Mouse (Mus musculus) midbrain, embryonic 13.5 days (tissue): ENCODE data around the gene Lpar5. TPM values are rescaled to one million over a fixed set of nuclear protein-coding genes. Genes with fewer than 3 reads are reported as not detected.

ENCODE experiments used
- ATAC-seq: fragments of 200-750 bp; cut with Nextera tagmentation; 2 replicates; pipeline ENCODE4 v1.8.0; 2017; ENCODE audit warnings: mild to moderate bottlenecking, moderate TSS enrichment, moderate library complexity
- H3K27ac ChIP-seq: fragments of 300-500 bp; sonication (generic); 2 replicates; pipeline ENCODE4 v1.5.1; 2015; ENCODE audit warnings: inconsistent platforms, mild to moderate bottlenecking, moderate library complexity
- H3K27me3 ChIP-seq: fragments of 300-500 bp; sonication (generic); 2 replicates; pipeline ENCODE4 v1.6.1; 2015; ENCODE audit warnings: mild to moderate bottlenecking, inconsistent platforms
- H3K36me3 ChIP-seq: fragments of 300-500 bp; sonication (generic); 2 replicates; pipeline ENCODE4 v1.6.1; 2015; ENCODE audit warnings: mild to moderate bottlenecking, inconsistent platforms
- H3K4me1 ChIP-seq: fragments of 300-500 bp; sonication (generic); replicated peaks from 2 replicates; pipeline ENCODE4 v1.6.1; 2015; ENCODE audit warnings: inconsistent platforms
- H3K4me2 ChIP-seq: fragments of 300-500 bp; sonication (generic); replicated peaks from 2 replicates; pipeline ENCODE4 v1.6.1; 2015; ENCODE audit warnings: moderate library complexity, mild to moderate bottlenecking, inconsistent platforms
- H3K4me3 ChIP-seq: fragments of 300-500 bp; sonication (generic); replicated peaks from 2 replicates; pipeline ENCODE4 v1.5.1; 2015; ENCODE audit warnings: mild to moderate bottlenecking, inconsistent platforms
- H3K9ac ChIP-seq: fragments of 300-500 bp; sonication (generic); replicated peaks from 2 replicates; pipeline ENCODE4 v1.6.1; 2015; ENCODE audit warnings: mild to moderate bottlenecking, inconsistent platforms
- H3K9me3 ChIP-seq: fragments of 300-500 bp; sonication (generic); 2 replicates; pipeline ENCODE4 v1.6.1; 2016; ENCODE audit warnings: mild to moderate bottlenecking, inconsistent platforms
- WGBS: fragments of 180-500 bp; shearing (Covaris S2); methylation state at CpG from one replicate; pipeline ENCODE4 v1.1.7; 2015; 5-methylcytosine and 5-hydroxymethylcytosine counted together
- polyA plus RNA-seq: library from polyadenylated mRNA; unstranded; fragments of >200 nt; fragmentation: Nextera tagmentation; extraction: Ambion mirVana; gene quantifications from 2 replicates; pipeline ENCODE4 v1.2.1, GENCODE M21; 2015

Gene Lpar5
- polyA plus RNA-seq, 1 experiment from 2014 or later: 0.34 TPM

- Histone ChIP-seq H3K4me2 (peak overlapping the region; percentile 48), H3K9me3 (no peaks in the 10 kb centered on the region), H3K9ac (peak overlapping the region; percentile 44; the same call in 1 of the 2 replicates), H3K36me3 (no peaks in the 10 kb centered on the region), H3K27me3 (no peaks in the 10 kb centered on the region), H3K27ac (peak overlapping the region; percentile 97), H3K4me1 (peaks cover 36% of the 10 kb centered on the region), H3K4me3 (no peak overlapping the region)
- peak; percentile 90 for ATAC-seq
- under 1% methylated on average over 19 of the region's 20 CpGs for WGBS
These were observed 21.0 kb downstream of the Lpar5 start for GRCm38 (mm10) chr6:125088561-125089321.

DNA sequence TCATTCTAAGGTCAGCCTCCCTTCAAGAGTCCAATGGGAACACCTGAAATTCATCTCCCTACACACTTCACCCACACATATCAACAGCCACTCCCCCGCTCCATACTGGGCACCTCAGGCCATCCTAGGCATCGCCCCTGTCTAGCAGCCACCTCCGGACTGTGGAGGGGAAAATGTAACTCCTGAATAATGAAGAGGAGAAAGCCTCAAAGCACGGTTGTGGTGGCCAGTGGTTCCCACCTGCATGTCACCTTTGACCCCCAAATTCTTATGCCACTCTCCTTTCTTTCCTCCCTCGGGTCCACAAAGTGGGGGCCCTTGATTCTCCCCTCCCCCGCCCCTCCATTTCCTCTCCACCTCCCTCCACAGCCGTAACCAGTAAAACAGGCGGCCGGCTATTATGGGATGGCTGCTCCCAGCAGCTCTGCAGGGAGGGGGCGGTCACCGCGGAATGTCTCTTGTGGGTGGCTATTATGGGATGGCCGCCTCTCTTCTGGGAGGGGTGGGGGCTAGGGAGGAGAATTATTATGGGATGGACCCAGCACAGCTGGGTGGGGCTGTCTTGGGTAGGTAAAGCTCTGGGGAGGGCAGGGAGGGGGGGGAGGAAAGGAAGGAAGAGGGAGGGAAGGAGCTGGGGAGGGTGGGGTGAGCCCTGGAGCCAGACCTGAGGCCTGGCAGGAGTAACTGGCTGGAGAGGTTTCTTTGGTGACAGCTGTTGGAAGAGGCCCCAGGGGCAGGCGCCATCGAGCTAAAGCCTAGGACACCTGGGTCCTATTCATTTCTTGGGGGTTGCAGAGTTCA, 22.0 kb downstream of the Lpar5 start:
- Histone ChIP-seq H3K27me3 (no peaks in the 10 kb centered on the region), H3K9me3 (no peaks in the 10 kb centered on the region), H3K4me2 (peak overlapping the region; percentile 48), H3K36me3 (no peaks in the 10 kb centered on the region), H3K4me3 (peak overlapping the region; percentile 22), H3K9ac (peak overlapping the region; percentile 54; the same call in 1 of the 2 replicates), H3K4me1 (peaks cover 32% of the 10 kb centered on the region), H3K27ac (peak overlapping the region; percentile 97)
- peak; percentile 81 for ATAC-seq
- 2% methylated on average over 15 of the region's 15 CpGs for WGBS

DNA sequence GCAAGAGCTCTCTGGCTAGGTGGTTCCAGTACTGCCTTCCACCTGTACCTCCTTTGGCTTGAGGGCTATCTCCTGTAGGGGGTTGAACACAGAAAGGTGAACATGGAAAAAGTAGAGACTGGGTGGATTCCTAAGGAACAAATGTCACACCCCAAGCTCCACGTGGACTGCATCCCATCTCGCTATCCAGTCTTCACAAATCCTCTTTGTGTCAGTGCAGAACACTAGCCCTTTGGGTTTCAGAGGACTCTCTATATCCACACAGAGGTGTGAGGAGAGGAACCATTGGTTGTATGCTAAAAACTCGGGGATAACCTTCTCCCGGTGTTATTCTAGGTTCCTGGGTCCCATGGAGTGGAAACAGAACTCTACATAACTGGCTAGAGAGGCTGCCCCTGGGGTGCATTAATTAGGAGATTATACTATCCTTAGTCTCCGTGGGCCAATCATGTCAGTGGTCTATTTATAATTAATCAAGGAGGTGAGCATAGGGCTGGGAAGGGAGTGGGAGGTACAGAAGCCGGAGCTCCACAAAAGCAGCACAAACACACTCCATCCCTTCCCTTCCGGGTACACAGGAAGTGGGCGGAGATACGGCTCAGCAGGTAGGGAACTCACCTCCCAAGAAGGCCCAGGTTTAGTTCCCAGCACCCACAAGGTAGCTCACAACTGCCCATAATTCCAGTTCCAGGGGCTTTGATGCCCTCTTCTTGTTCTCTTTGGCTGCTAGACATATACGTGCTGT, 22.8 kb downstream of the Lpar5 start:
- H3K36me3 ChIP-seq: no peaks in the 10 kb centered on the region
- peaks cover 36% of the 10 kb centered on the region for H3K4me1 ChIP-seq
- H3K27me3 ChIP-seq: no peaks in the 10 kb centered on the region
- WGBS: 53% methylated on average over 10 of the region's 10 CpGs
- peak overlapping the region; percentile 48 for H3K4me2 ChIP-seq
- peak overlapping the region; percentile 54; the same call in 1 of the 2 replicates for H3K9ac ChIP-seq
- peak overlapping the region; percentile 97 for H3K27ac ChIP-seq
- no peaks in the 10 kb centered on the region for H3K9me3 ChIP-seq
- H3K4me3 ChIP-seq: no peak overlapping the region
- ATAC-seq: no peak; the same call in 1 of the 2 replicates

- H3K27me3 ChIP-seq: no peaks in the 10 kb centered on the region
- H3K27ac ChIP-seq: no peak overlapping the region
- H3K9ac ChIP-seq: no peak overlapping the region
- WGBS: 97% methylated on average over 5 of the region's 5 CpGs
- H3K9me3 ChIP-seq: no peaks in the 10 kb centered on the region
- no peak for ATAC-seq
- H3K4me2 ChIP-seq: no peak overlapping the region
- peaks cover 39% of the 10 kb centered on the region for H3K4me1 ChIP-seq
- no peaks in the 10 kb centered on the region for H3K36me3 ChIP-seq
- no peak overlapping the region for H3K4me3 ChIP-seq
These were observed 24.7 kb downstream of the Lpar5 start for GRCm38 (mm10) chr6:125092372-125092771.

- H3K4me2 ChIP-seq: no peak overlapping the region
- no peak overlapping the region for H3K4me3 ChIP-seq
- no peak overlapping the region for H3K9ac ChIP-seq
- peaks cover 47% of the 10 kb centered on the region for H3K4me1 ChIP-seq
- ATAC-seq: no peak
- 71% methylated on average over 3 of the region's 3 CpGs for WGBS
- H3K27me3 ChIP-seq: no peaks in the 10 kb centered on the region
- H3K27ac ChIP-seq: peak overlapping the region; percentile 96
- peaks cover 15% of the 10 kb centered on the region for H3K36me3 ChIP-seq
- no peaks in the 10 kb centered on the region for H3K9me3 ChIP-seq
These were observed 27.1 kb downstream of the Lpar5 start for GRCm38 (mm10) chr6:125094843-125095242.

GRCm38 (mm10) chr6:125095391-125096278, 27.9 kb downstream of the Lpar5 start, which contains the start of gene Chd4:
Gene Chd4 (plus strand): TSS chr6:125095981.
- Histone ChIP-seq H3K27me3 (no peaks in the 10 kb centered on the region), H3K9ac (peak within 1 kb of the TSS; percentile 96), H3K4me3 (peak within 1 kb of the TSS; percentile 98), H3K9me3 (no peaks in the 10 kb centered on the region), H3K4me1 (peaks cover 47% of the 10 kb centered on the region), H3K36me3 (peaks cover 23% of the 10 kb centered on the region), H3K27ac (peak within 1 kb of the TSS; percentile 96), H3K4me2 (peak within 1 kb of the TSS; percentile 94)
- peak; percentile 80 for ATAC-seq
- 1% methylated on average over 33 of the region's 45 CpGs for WGBS

- peaks cover 41% of the 10 kb centered on the region for H3K4me1 ChIP-seq
- peaks cover 29% of the 10 kb centered on the region for H3K36me3 ChIP-seq
- H3K27me3 ChIP-seq: no peaks in the 10 kb centered on the region
- H3K4me3 ChIP-seq: peak overlapping the region; percentile 98
- no peak for ATAC-seq
- 2% methylated on average over 26 of the region's 32 CpGs for WGBS
- no peaks in the 10 kb centered on the region for H3K9me3 ChIP-seq
- H3K4me2 ChIP-seq: peak overlapping the region; percentile 94
- peak overlapping the region; percentile 96 for H3K27ac ChIP-seq
- H3K9ac ChIP-seq: peak overlapping the region; percentile 96
These were observed 28.5 kb downstream of the Lpar5 start for GRCm38 (mm10) chr6:125096279-125096596.

GRCm38 (mm10) chr6:125096597-125097345, 29.1 kb downstream of the Lpar5 start:
- H3K27ac ChIP-seq: peak overlapping the region; percentile 96
- H3K36me3 ChIP-seq: peaks cover 35% of the 10 kb centered on the region
- H3K4me1 ChIP-seq: peaks cover 40% of the 10 kb centered on the region
- H3K9me3 ChIP-seq: no peaks in the 10 kb centered on the region
- under 1% methylated on average over 36 of the region's 44 CpGs for WGBS
- H3K27me3 ChIP-seq: no peaks in the 10 kb centered on the region
- peak; percentile 72 for ATAC-seq
- H3K9ac ChIP-seq: peak overlapping the region; percentile 96
- peak overlapping the region; percentile 98 for H3K4me3 ChIP-seq
- H3K4me2 ChIP-seq: peak overlapping the region; percentile 94

- no peaks in the 10 kb centered on the region for H3K9me3 ChIP-seq
- 2% methylated on average over 12 of the region's 12 CpGs for WGBS
- peak overlapping the region; percentile 98 for H3K4me3 ChIP-seq
- peaks cover 40% of the 10 kb centered on the region for H3K36me3 ChIP-seq
- H3K27ac ChIP-seq: peak overlapping the region; percentile 96
- no peaks in the 10 kb centered on the region for H3K27me3 ChIP-seq
- ATAC-seq: peak; percentile 7
- peak overlapping the region; percentile 94 for H3K4me2 ChIP-seq
- H3K9ac ChIP-seq: peak overlapping the region; percentile 96
- peaks cover 40% of the 10 kb centered on the region for H3K4me1 ChIP-seq
These were observed 29.6 kb downstream of the Lpar5 start for GRCm38 (mm10) chr6:125097346-125097689.

DNA sequence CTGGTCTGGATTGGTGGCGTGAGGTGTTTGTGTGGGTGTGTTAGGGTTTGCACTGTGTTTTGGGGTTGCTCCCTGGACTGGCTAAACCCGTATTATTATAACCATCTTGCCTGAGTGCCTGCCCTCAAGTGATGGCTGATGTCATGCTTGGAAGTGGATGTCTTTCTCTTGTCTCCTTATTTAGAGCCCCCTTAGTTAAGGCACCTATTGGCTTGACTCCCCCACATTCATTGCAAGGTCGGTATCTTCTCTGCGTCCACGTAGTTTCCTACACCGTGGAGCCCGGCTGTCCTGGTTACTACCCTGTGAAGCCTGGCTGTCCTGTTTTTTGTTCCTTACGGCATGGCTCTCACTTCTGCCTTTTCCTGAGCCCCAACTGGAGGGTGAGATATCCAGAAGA, 30.2 kb downstream of the Lpar5 start:
- H3K9ac ChIP-seq: peak overlapping the region; percentile 96
- WGBS: 62% methylated on average over 8 of the region's 8 CpGs
- H3K27me3 ChIP-seq: no peaks in the 10 kb centered on the region
- ATAC-seq: no peak
- peak overlapping the region; percentile 98 for H3K4me3 ChIP-seq
- no peaks in the 10 kb centered on the region for H3K9me3 ChIP-seq
- peak overlapping the region; percentile 94 for H3K4me2 ChIP-seq
- peaks cover 46% of the 10 kb centered on the region for H3K36me3 ChIP-seq
- peaks cover 40% of the 10 kb centered on the region for H3K4me1 ChIP-seq
- H3K27ac ChIP-seq: no peak overlapping the region; the same call in 1 of the 2 replicates
